Mouse (Mus musculus) thymus, adult 18-20 months (tissue): Measurements from ENCODE around the gene Folr1.
A peak's percentile ranks its signal among the peaks of the same experiment; 100 is the strongest.

Source experiments
- DNase-seq, 2 experiments: peaks; one replicate each; pipeline ENCODE4 v3.0.0; 2022; ENCODE audit warnings: mixed read lengths in 2 of 2

Folr1 gene

GRCm38 (mm10) chr7:101868241-101869162, 2.1 kb downstream of the Folr1 start:
- DNase-seq = no peak

DNA sequence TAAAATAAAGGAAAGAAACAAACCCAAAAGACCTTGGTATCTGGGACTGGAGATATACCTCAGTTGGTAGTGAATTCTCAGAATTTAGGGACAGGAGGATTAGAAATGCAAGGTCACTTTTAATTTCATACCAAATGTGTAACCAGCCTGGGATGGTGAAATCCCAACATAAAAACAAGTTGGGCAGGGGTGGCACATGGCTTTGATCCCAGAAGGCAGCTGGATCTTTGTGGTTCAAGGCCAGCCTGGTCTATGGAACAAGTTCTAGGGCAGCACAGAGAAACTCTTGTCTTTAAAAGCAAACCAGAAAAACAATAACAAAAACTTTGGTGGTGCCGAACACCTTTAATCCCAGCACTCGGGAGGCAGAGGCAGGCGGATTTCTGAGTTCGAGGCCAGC, 3.1 kb downstream of the Folr1 start:
- no peak for DNase-seq

DNA sequence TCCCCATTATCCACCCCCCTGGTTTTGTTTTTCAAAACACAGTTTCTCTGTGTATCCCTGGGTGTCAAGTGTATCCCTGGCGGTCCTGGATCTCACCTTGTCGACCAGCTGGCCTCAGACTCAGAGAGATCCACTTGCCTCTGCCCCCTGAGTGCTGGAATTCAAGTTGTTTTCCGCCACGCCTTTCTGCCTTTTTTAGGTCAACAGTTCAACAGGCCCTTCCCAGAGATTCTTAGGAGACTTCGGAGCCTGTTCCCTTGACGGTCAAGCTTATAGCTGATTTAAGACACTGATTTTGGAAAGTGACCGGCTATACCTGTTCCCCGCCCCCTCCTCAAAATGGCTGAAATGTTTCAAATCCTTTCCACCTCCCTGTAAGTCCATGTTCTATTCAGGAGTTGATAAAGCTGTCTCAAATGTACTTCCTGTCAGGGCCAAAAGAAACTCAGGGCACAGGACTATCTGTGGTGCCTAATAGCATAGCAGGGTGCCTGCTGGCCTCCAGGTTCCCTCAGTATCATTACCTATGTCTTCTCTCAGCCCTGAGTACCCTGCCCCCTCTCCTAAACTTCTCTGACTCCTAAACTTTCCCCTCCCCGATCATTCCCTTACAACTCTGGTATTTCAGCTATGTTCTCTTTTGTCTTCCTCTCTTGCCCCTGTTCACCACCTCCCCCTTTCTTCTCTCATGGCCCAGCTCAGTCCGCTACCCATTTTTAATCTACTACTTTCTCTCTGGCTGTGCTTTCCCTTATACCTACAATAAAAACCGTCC, 3.9 kb downstream of the Folr1 start:
- no peak for DNase-seq

GRCm38 (mm10) chr7:101863415-101863814, 7.2 kb downstream of the Folr1 start, which contains the start of gene Anapc15:
Gene Anapc15, plus strand, starts transcription at chr7:101863715.
- DNase-seq = no peak

GRCm38 (mm10) chr7:101862291-101862690, 8.3 kb downstream of the Folr1 start:
- no peak for DNase-seq

GRCm38 (mm10) chr7:101860978-101861377, 9.6 kb downstream of the Folr1 start:
- DNase-seq = no peak

DNA sequence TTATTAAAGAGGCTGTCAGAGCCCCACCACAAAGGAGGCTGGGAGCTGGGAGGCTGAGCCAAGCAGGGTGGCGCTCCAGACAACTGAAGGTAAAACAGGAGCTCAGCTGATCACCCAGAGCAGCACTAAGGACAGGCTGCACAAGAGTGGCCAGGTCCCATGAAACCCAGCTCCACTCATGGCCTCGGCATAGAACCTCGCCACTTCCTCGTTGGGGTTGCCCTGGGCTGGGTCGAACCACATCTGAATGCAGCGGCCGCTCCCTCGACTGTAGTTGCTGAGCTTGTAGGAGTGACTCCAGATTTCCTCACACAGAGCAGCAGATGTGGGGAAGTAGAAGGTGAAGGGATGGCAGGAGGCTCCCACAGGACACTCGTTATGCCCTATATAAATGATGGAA, 12.2 kb downstream of the Folr1 start:
- no peak for DNase-seq

- DNase-seq = no peak
These were observed 13.5 kb downstream of the Folr1 start, which contains the start of gene Folr2 for GRCm38 (mm10) chr7:101857094-101857493. Gene Folr2, minus strand, starts transcription at chr7:101857194.

GRCm38 (mm10) chr7:101853816-101854215, 16.8 kb downstream of the Folr1 start:
- no peak for DNase-seq

- DNase-seq = no peak
These were observed 17.7 kb downstream of the Folr1 start for GRCm38 (mm10) chr7:101852846-101853245.

GRCm38 (mm10) chr7:101851689-101852088, 18.9 kb downstream of the Folr1 start:
- no peak for DNase-seq

DNA sequence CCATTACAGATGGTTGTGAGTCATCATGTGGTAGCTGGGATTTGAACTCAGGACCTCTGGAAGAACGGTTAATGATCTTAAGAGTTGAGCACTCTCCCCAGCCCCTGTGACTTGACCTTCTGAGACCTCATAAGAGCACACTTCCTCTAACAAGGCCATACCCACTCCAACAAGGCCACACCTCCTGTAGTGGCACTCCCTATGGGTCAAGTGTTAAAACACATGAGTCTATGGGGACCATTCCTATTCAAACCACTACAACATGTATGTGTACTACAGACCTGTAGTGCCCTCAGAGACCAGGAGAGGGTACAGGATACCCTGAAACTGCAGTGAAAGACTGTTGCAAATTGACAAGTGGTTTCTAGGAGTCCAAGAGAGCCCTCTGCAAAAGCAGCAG, 22.7 kb downstream of the Folr1 start:
- DNase-seq = no peak

DNA sequence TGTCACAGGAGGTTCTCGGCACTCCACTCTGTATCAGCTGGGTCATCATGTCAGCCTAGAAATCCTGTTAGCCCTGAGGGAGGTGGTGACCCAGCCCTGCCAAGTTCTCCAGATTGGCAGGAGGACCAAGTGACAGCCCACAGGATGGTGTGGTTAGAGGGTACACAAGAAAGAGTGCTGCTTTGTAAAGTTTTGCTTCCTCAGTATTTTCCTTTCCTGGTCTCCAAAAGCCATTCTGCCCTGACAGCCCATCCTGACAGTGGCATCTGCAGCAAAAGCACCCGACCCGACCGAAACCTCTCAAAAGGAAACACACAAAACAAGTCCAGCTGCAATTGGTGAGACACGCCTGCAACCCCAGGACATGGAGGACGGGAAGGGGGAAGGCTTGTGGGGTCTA, 26.4 kb downstream of the Folr1 start:
- no peak for DNase-seq

GRCm38 (mm10) chr7:101837606-101838471, 32.7 kb downstream of the Folr1 start, which contains the start of gene Inppl1:
Gene Inppl1, minus strand, starts transcription at chr7:101838229.
- peak in 1 of 2 experiments; percentile 25 for DNase-seq

- no peak for DNase-seq
These were observed 33.4 kb downstream of the Folr1 start for GRCm38 (mm10) chr7:101837154-101837605.

GRCm38 (mm10) chr7:101836271-101837153, 34.1 kb downstream of the Folr1 start:
- DNase-seq = peak; percentile 32 to 40

- no peak for DNase-seq
These were observed 35.0 kb downstream of the Folr1 start for GRCm38 (mm10) chr7:101835457-101836109.

GRCm38 (mm10) chr7:101834903-101835302, 35.7 kb downstream of the Folr1 start:
- DNase-seq = no peak

DNA sequence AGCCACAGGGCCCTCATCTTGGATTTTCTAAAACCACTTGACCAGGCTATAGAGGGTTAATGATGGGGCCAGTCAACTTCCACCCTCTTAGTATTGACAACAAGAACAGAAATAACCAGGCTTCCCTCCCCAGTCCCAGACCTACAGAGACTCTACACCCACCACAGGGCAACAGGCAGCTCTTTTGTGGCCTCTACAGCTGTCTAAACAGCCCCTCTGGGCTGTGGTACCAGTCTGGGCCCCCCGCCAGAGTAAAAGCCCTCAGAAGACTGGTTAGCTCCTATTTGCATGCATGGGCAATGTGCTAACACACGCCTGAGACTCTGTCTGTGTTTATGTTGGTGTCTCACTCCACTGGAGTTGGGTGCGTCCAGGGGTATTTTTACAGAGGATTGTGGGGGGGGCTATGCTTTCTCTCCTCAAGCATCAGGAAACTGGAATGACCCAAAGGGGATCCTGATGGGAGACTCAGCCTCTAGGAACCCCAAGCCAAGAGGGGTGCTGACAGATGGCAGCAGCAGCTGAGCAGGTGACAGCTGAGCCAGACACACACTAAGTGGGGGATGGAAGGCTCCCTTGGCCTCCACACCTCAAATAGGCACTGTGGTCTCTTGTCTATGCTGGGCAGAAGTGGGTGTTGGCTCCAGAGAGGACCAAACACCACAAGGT, 36.5 kb downstream of the Folr1 start:
- no peak for DNase-seq

GRCm38 (mm10) chr7:101833352-101833751, 37.2 kb downstream of the Folr1 start:
- DNase-seq = no peak
